Mouse (Mus musculus): ENCODE data around the gene Lcn11.
"Not testable (repeated sequence)": the region's sequence is repeated elsewhere in the genome, so short reads cannot be mapped to it uniquely, and the experiment has no call there.

Lcn11 gene

DNA sequence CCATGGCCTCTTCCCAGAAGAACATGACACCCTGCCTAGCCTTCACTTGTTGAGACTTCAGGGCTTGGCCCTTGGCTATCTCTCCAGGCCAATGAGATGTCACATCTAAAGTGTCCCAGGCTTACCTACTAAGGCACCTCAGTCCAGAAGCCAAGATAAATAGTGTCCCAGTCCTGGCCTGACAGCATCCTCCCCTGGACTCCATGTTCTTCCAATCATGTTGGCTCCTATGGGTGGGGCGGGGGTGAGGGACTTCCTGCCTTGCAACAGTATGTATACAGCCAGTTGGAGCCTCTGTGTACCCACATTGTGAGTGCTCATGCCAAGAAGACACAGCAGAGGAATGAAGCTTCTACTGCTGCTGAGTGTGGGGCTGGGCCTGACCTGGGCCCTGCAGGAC lies at the start of gene Lcn11:
TSS of gene Lcn11 (plus strand) at position 301 of the 400 bp plus-strand sequence.
- no peak for DNase-seq (ENCODE audit: low spot score)

DNA sequence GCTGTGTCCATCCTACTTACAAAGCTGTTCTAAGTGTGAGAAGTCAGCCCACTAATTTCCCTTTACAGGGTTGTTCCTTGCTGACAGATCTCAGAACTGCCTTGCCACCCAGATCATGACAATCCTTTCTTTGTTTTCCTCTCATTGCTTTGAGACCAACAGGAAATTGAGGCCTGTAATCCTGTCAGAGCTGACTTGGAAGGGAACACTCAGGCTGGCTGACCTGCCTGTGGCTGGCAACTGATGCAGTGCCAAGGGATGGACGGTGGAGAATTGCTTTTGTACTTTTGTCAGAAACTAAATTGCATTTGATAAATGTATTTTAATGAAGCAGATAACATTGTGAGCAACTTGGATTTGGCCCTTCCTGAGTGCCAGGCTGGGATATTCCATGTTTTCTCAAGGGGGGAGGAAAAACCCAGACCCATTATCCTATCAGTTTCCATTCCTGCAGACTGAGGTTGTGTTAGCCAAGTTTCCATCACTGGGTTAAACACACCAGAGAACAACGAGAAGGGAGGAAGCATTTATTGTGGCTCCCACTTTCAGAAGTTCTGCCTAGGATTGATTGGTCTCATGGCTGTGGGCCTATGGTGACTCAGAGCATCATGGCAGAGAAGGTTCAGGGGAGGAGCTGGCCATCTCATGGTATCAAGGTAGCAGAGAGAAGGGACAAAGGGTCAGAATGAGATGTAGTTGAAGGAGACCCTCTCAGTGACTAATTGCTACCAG lies 43.5 kb upstream of the Lcn11 start:
- no peak for DNase-seq (ENCODE audit: low spot score)

DNA sequence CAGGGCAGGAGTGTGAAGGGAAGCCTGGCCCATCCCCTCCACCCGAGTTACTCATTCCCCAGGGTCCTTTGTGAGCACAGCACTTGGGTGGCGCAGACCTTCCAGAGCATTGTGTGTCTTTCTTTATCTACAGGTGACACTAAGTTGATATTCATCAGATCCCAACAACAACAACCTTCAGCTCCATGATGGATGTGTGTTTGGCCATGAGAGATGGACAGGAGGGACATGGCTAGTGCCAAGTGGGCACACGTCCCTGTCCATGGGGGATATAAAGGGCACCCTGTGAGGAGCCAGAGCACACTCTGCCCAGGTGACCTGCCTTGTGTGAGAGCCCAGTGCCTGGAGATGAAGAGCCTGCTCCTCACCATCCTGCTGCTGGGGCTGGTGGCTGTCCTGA lies 40.1 kb upstream of the Lcn11 start, which contains the start of gene Obp2b:
TSS of gene Obp2b (plus strand) at position 301 of the 400 bp plus-strand sequence.
- not testable (repeated sequence) for DNase-seq (ENCODE audit: low spot score)

DNA sequence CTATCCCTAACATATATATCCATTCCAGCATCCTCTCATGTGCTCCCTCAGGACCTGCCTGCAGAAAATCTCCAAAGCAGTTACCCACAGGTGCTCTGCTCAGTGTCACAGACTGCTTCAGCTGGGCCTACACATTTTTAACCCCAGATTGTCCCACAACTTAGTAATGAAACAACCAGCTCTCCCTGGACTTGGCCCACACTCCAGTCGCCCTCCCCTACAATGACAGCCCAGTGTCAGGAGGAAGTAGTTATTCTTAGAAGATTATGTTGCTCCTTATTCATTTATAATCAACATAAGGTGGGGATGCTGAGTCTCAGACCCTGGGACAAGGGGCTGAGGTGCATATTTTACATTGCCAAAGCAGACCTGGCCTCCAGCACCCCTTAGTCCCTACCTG lies 35.1 kb upstream of the Lcn11 start:
- no peak for DNase-seq (ENCODE audit: low spot score)

DNA sequence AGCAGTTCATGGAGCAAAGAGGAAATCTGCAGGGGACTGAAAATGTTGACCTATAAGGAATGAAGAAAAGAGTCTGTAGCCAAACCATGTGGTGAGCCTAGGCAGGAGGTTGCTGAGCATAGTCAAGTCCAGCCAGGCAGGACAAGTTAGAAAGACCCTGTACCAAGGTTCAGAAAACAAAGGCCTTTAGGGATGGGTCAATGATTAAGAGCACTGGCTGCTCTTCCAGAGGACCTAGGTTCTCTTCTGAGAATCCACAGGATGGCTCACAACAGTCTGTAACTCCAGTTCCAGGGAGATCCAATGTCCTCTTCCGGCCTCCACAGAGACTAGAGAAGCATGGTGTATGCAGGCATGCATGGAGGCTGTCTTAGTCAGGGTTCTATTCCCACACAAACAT lies 22.6 kb upstream of the Lcn11 start:
- no peak for DNase-seq (ENCODE audit: low spot score)

DNA sequence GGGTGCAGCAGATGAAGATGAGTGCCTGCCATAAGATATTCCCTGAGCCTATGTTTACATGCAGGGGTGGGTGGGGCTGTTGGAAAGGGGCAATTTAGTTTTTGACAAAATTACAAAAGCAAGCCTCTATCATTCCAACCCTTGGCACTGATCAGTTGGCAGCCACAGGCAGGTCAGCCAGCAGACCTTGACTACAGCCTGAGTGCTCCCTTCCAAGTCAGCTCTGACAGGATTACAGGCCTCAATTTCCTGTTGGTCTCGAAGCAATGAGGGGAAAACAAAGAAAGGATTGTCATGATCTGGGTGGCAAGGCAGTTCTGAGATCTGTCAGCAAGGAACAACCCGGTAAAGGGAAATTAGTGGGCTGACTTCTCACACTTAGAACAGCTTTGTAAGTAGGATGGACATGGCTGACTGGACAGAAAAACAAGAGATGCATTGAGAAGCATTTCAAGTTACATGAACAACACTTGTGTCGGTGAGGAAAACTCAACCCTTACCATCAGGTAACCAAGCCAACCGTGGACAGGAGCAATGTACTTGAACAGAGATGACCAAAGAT lies 18.7 kb upstream of the Lcn11 start:
- DNase-seq (ENCODE audit: low spot score) = no peak

DNA sequence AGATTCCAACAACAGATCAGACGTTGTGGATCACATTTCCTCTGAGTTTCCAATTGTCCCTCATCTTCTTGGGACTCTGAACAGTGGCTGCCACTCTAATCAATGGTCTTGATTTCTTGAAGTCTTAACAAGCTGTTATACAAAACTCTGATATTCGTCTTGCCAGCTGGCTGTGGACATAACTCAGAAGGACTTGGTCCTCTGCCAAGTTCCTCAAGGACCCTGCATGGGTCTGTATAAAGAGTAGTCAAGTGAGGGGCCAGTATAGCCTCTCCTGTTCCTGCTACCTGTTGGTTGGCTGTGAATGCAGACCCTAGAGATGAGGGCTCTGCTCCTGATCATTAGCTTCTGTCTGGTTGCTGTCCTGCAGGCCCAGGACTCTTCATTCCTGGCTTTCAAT lies 11.5 kb upstream of the Lcn11 start, which contains the start of gene Lcn3:
TSS of gene Lcn3 (plus strand) at position 301 of the 400 bp plus-strand sequence.
- DNase-seq (ENCODE audit: low spot score) = no peak

DNA sequence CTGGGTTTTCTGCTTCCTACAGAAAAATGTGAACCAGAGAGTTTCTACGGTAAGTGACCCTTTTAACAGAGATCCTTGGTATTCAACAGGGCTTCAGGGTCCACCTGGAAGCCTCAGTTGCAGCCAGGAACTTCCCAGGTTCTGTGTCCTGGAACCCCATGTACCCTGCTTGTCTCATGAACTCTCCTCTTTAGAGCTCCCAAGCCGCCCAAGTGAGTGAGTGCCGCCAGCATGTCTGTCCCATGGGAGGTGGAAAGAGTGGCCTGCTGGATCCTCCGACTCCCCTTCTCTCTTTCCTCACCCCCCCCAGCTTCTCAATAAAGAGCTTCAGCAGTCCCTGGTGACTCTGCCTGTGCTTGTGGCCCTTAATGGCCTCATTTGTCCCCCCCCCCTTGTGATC lies 9.1 kb upstream of the Lcn11 start:
- no peak for DNase-seq (ENCODE audit: low spot score)

DNA sequence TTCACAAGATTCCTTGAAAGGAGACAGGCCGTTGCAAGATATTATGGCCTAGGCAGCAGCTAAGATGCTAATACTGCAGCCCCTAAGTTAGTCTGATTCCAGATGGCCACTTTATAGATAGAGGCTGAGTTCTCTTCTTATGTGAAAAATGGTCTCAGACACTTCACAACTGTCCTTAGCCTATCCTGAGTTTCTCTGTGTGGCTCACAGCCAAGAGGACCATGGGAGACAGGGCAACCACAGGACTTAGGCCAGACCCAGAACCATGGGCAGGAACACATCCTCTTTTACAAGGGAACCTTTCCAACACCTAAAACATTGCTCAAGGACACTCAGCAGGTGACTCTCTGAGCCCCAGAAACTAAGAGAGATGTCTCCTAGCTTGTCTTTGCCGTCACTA lies 3.3 kb upstream of the Lcn11 start:
- DNase-seq (ENCODE audit: low spot score) = no peak

DNA sequence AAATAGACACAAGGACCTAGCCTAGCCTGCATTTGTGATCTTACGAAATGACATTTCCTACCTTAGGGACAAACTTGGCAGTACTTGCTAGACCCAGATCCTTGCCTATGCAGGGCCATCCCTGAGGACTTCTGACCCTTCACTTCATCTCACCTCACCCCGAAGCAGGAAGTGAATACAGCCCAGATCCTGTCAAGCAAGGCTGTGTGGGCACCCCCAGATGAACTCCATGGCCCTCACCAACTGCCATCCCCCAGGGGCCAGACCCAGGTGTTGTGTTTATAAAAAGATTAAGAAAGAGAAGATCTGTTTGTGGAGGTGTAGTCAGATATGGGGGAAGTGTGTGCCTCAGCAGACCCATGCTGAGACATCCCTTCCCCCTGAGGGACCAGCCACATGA lies 2.2 kb upstream of the Lcn11 start:
- DNase-seq (ENCODE audit: low spot score) = no peak

DNA sequence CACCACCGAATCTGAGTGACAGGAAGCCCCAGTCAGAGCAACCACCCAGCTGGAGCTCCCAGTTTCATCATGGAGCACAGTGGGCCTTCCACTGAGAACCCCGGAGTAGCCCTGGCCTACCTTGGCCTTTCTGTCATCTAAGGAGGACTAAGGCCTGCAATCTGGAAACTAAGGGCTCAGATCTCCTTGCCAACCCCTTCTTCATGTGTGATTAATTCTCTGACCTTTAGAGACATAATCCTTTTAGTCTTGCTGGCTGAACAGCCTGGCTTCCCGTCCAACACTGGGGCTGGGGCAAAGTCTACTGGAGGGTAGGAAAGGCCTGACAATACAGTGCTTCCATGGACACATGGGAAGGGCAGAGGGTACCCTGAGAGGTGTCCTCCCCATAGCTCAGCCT lies 826 bp upstream of the Lcn11 start:
- no peak for DNase-seq (ENCODE audit: low spot score)

DNA sequence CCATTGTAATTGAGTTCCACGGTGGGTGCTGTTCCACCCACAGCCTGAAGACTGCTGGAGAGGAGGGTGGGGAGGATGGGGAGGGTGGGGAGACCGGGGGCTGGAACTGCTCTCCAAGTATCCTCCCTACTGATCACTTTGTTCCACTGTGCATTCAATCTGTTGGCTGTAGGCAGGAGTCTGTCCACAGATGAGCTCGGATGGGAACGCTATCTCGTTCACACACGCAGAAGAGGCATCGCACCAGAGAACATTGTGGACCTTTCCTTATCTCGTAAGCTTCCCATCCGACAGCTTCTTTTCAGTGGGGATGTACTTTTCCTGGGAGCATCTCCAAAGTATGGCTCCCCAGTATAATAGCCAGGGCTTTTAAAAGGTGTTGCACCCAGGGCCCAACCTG lies 2.3 kb downstream of the Lcn11 start:
- DNase-seq (ENCODE audit: low spot score) = no peak

DNA sequence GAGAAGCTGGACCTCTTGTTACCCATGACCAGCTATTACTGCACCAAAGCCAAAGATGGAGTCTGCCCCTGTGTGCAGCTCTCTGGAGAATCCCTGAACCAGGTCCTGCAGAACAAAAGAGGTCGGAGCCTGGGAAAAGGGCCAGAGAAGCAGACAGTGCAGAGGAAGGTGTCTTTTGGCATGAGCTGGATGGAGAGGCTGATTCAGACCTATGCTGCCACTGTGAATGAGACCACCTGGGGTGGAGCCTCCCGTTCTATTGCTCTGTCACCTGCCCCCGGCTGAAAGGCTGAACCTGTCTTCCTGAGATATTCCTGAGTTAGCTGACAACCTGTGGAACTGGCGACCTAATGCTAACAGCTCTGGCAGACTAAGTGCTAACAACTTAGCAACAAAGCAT lies 4.1 kb downstream of the Lcn11 start:
- no peak for DNase-seq (ENCODE audit: low spot score)

DNA sequence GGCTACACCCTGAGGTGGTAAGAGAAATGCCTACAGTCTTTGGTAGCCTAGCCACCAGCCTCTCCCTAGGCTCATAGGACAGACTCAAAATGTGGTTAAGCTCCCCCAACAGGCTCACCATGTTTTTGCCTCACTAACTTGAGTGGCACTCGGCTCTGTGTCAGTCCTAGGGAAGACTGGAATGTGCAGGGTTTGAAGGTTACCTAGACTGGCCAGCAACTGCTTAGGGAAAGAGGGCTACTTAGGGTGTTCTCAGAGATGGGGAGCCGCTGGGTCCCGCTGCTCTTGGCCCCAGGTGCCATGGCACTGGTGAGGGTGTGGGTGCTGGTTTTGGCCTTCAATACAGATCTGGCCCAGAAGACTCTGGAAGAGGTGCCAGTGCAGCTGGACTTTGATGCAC lies 5.1 kb downstream of the Lcn11 start, which contains the start of gene Gm13539:
TSS of gene Gm13539 (plus strand) at position 301 of the 400 bp plus-strand sequence.
- no peak for DNase-seq (ENCODE audit: low spot score)

DNA sequence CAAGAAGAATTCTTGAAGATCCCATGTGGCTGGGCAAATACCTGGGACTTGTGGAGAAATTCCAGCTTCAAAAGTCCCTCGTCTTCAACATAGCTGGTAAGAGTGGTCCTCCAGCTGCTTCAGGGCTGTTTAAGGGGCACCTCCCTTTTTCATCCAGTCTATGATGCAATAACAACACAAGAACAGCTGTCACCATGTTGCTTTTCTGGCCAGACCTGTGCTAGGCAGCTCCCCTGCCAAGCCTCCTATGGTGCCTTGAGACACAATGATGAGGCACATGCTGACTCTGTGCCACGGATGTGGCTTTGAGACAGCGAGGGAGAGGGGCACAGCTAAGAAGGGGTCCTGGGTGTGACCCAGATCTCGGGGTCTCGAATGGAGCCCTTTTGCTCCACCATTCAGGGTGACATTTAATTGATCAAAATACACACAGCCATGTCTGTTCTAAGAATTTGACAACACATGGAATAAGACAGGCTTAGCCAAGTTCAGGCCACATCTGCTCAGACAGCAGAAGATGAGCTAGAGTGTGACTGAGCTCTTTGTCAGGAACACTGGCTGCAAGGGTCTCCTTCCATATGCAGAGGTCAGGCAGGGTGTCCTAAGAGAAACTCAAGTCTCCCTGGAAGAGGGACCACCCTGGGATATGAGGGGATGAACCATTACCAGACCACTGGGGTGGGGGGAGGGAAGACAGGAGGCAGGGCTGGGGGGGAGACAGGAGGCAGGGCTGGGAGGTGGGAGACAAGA lies 8.9 kb downstream of the Lcn11 start:
- no peak for DNase-seq (ENCODE audit: low spot score)

DNA sequence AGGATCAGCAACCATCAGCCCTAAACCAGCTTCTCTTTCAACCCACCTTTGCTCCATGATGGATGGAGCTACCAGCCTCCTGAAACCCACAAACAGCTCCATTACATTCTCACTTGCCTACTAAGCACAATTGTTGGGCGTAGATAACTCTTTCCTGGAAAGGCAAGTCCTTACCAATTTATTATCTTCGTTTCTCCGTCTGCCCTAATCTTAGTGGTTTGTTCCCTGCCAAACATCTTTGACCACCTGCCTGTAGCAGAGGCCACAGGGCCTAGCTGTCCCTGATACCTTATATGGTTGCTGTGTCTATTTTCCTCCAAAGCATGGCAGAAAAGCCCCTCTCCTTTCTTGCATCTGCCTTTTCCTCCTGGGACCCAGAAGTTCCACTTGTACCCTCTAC lies 12.3 kb downstream of the Lcn11 start:
- no peak for DNase-seq (ENCODE audit: low spot score)

DNA sequence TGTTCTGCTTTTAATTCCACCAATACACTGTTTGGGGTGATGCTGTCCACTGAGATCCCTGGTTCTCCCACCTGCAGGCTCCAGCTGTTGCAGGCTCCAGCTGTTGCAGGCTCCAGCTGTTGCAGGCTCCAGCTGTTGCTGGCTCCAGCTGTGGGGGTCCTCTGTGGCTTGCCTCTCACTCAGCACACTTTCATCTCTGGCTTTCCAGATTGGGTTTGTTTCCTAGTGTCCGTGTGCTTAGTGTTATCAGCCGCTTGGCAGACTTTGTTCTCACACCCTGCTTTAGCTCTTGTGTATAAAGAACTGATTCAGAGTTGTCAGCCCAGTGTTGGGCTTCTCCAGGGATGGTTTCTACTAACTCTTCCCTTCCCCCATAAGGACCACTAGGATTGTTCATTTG lies 20.8 kb downstream of the Lcn11 start:
- DNase-seq (ENCODE audit: low spot score) = no peak

DNA sequence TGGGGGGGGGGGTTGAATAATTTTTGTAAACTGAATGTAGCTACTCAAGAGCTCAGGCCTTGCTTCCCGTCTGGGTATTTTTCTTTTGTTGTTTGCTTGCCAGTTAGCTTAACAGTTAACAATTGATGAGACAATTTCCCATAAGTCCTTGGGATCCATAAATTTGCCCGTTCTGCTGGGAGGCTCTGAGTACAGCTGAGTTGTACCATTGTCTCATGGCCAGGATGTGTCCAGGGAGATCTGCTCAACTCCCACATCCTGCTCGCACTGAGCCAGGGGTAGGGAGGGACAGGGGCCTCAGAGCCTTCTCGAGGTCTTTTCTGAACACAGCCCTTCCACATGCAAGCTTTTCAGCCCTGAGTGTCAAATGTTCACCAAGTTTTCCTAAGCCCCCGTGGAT lies 21.2 kb downstream of the Lcn11 start:
- no peak for DNase-seq (ENCODE audit: low spot score)

DNA sequence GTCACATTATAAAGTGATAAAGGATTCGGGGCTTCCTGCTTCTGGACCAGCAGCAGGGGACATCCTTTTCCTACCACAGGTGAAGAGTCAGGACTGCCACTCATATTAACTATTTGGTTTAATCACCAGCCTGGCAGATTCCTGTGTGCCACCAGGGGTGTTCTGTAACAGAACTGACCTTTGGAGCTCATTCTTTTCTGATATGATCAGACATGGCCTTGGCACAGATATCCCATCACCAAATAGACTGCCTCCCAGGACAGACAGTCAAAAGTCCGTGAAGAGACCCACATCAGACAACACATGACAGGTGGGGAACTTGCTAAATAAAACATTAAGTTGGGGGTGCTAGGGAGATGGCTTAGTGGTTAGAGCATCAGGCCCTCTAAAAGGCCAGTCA lies 34.9 kb downstream of the Lcn11 start:
- no peak for DNase-seq (ENCODE audit: low spot score)

DNA sequence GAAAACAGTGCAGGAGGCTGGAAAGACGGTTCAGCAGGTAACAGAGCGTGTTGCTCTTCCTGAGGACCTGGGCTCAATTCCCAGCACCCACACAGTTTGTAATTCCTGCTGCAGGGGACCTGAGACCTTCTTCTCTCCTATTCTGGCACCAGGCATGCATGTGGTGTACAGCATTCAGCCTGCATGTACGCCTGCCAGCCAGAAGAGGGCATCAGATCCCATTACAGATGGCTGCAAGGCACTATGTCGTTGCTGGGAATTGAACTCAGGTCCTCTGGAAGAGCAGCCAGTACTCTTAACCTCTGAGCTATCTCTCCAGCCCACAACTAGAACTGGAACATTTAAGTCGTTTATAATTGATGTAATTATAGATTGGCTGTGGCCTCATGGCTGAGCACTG lies 36.5 kb downstream of the Lcn11 start:
- no peak for DNase-seq (ENCODE audit: low spot score)

DNA sequence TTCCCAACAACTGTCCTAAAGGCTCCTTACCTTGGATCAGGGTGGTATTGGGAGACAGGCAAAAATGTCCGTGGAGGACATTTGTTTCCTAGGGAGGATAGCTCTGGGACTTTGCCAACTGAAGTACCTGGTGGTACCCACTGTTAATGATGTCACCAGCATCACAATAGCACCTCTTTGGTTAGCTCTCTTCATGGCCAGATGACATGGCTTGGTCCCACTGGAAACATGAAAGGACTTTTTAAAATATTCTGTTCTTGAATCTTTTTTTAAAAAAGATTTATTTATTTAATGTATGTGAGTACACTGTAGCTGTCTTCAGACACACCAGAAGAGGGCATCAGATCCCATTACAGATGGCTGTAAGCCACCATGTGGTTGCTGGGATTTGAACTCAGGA lies 38.9 kb downstream of the Lcn11 start, which contains the start of gene Glt6d1:
TSS of gene Glt6d1 (minus strand) at position 101 of the 400 bp plus-strand sequence.
- not testable (repeated sequence) for DNase-seq (ENCODE audit: low spot score)

DNA sequence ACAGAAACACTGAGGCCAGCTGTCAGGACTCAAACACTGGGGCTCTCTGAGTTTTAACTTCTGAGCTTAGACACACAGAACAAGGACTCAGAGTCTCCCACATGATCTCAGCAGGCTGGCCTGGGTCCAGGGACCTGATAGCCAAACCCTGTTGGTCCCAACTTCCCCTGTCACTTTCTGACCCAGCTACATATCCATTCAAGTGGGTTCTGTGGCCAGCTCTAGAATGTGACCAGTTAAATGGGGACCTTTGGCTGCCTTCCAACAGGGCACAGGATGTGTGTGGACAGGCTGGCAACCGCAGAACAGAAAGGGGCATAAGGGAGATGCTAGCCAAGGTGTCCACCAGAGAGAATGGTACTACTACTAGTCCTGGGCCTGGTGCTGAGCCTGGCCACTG lies 46.0 kb downstream of the Lcn11 start, which contains the start of gene Lcn9:
TSS of gene Lcn9 (plus strand) at position 348 of the 400 bp plus-strand sequence.
- no peak for DNase-seq (ENCODE audit: low spot score)

DNA sequence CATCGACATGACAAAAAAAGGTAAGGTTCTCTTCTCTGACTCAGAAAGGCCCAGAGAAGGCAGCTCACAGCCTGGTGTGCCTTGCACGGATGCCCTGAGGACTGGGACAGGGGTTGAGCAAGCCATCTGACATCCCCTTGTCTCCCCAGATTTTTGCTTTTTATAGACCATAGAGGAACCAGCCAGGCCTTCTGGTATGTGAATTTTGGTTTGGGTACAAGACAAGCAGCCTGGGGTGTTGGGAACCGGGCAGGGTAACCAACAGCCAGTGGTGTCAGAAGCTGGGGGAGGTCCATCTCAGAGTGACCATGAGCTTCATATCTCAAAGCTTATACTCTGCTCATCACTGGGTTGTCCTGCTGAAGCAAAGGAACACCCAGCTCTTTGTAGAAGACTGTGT lies 47.9 kb downstream of the Lcn11 start:
- no peak for DNase-seq (ENCODE audit: low spot score)

Data from left cerebral cortex, adult 11 months (tissue).